Mouse (Mus musculus) CH12.LX (cell line): ENCODE results near the gene Leprot. TPM values are rescaled to one million over a fixed set of nuclear protein-coding genes. Genes with fewer than 3 reads are reported as not detected.

ENCODE experiments used
- DNase-seq: peaks from one replicate; pipeline ENCODE4 v3.0.0-alpha.2; 2013; ENCODE audit errors: extremely low read depth
- H3K27ac ChIP-seq: 2 replicates; pipeline ENCODE4 v1.5.1; 2012; ENCODE audit warnings: low read depth, mild to moderate bottlenecking, control low read depth, moderate library complexity; ENCODE audit not compliant: insufficient read depth
- H3K27me3 ChIP-seq: replicated peaks from 2 replicates; pipeline ENCODE3; 2012; ENCODE audit warnings: inconsistent platforms
- H3K36me3 ChIP-seq, 2 experiments: replicated peaks in 1 of 2; 2 replicates each; pipeline versions ENCODE3 to v1.6.1; 2012; ENCODE audit warnings: inconsistent platforms in 1 of 2, low read length in 1 of 2, mild to moderate bottlenecking in 1 of 2, mixed read lengths in 1 of 2, moderate library complexity in 1 of 2; ENCODE audit not compliant: control insufficient read depth in 1 of 2, insufficient read depth in 1 of 2
- H3K4me1 ChIP-seq, 2 experiments: 2 replicates each; pipeline ENCODE4 v1.6.1; 2012; ENCODE audit warnings: inconsistent platforms in 1 of 2, moderate library complexity in 1 of 2; ENCODE audit not compliant: insufficient read depth in 2 of 2, control insufficient read depth in 1 of 2
- H3K4me2 ChIP-seq: 2 replicates; pipeline ENCODE4 v1.6.1; 2012; ENCODE audit warnings: low read depth, mild to moderate bottlenecking, control low read depth; ENCODE audit not compliant: poor library complexity, insufficient read depth, severe bottlenecking
- H3K4me3 ChIP-seq, 3 experiments: fragments of 150-350 bp in 1 of 3; sonication (generic) in 1 of 3; replicated peaks in 1 of 3; 2 replicates each; pipeline versions ENCODE3 to v1.5.1; 2011 to 2012; ENCODE audit warnings: low read depth in 2 of 3, low read length in 2 of 3, mild to moderate bottlenecking in 2 of 3, moderate library complexity in 2 of 3, control low read depth in 1 of 3, improper control_type of control experiment in 1 of 3, inconsistent platforms in 1 of 3, mixed read lengths in 1 of 3; ENCODE audit not compliant: poor library complexity in 1 of 3
- H3K79me2 ChIP-seq: replicated peaks from 2 replicates; pipeline ENCODE4 v1.6.1; 2012; ENCODE audit warnings: mild to moderate bottlenecking, moderate library complexity; ENCODE audit not compliant: control insufficient read depth, poor library complexity, insufficient read depth, severe bottlenecking; ENCODE audit errors: extremely low read depth
- H3K9ac ChIP-seq: 2 replicates; pipeline ENCODE4 v1.6.1; 2012; ENCODE audit warnings: low read depth, mild to moderate bottlenecking, control low read depth, moderate library complexity; ENCODE audit not compliant: insufficient read depth
- H3K9me3 ChIP-seq: replicated peaks from 2 replicates; pipeline ENCODE3; 2012; ENCODE audit warnings: low read length, inconsistent platforms, mixed read lengths
- BHLHE40 ChIP-seq: IDR thresholded peaks from 2 replicates; pipeline ENCODE4 v1.6.1; 2011; ENCODE audit warnings: mild to moderate bottlenecking, low read depth, low read length, improper control_type of control experiment
- CHD2 ChIP-seq: IDR thresholded peaks from 2 replicates; pipeline ENCODE4 v1.6.1; 2011; ENCODE audit warnings: low read length, improper control_type of control experiment
- E2F4 ChIP-seq: IDR thresholded peaks from 2 replicates; pipeline ENCODE4 v1.6.1; 2011; ENCODE audit warnings: low read depth, low read length, improper control_type of control experiment; ENCODE audit not compliant: insufficient replicate concordance
- ELF1 ChIP-seq: IDR thresholded peaks from 2 replicates; pipeline ENCODE4 v1.6.1; 2014; ENCODE audit warnings: low read depth, mild to moderate bottlenecking, inconsistent platforms, low read length, improper control_type of control experiment
- ETS1 ChIP-seq: conservative IDR thresholded peaks from 2 replicates; pipeline ENCODE4 v1.6.1; 2012; ENCODE audit warnings: low read depth, mild to moderate bottlenecking, inconsistent platforms, low read length, improper control_type of control experiment, moderate library complexity
- JUN ChIP-seq: IDR thresholded peaks from 2 replicates; pipeline ENCODE4 v1.6.1; 2011; ENCODE audit warnings: low read depth, mild to moderate bottlenecking, low read length, improper control_type of control experiment, moderate library complexity; ENCODE audit not compliant: insufficient read depth
- JUND ChIP-seq: conservative IDR thresholded peaks from 2 replicates; pipeline ENCODE4 v1.6.1; 2011; ENCODE audit warnings: low read depth, low read length, improper control_type of control experiment
- MAFK ChIP-seq: IDR thresholded peaks from 2 replicates; pipeline ENCODE4 v1.6.1; 2011; ENCODE audit warnings: low read length, improper control_type of control experiment; ENCODE audit not compliant: insufficient replicate concordance
- MAZ ChIP-seq: IDR thresholded peaks from 2 replicates; pipeline ENCODE4 v1.6.1; 2012; ENCODE audit warnings: low read depth, mild to moderate bottlenecking, inconsistent platforms, low read length, improper control_type of control experiment, moderate library complexity
- MXI1 ChIP-seq: IDR thresholded peaks from 2 replicates; pipeline ENCODE4 v1.6.1; 2011; ENCODE audit warnings: mild to moderate bottlenecking, low read depth, low read length, improper control_type of control experiment
- MYC ChIP-seq: IDR thresholded peaks from 2 replicates; pipeline ENCODE4 v1.6.1; 2011; ENCODE audit warnings: low read depth, mild to moderate bottlenecking, improper control_type of control experiment, low read length
- POLR2A ChIP-seq: IDR thresholded peaks from 2 replicates; pipeline ENCODE4 v1.6.1; 2011; ENCODE audit warnings: low read depth, mild to moderate bottlenecking, improper control_type of control experiment, low read length
- RAD21 ChIP-seq: IDR thresholded peaks from 2 replicates; pipeline ENCODE4 v1.6.1; 2011; ENCODE audit warnings: low read depth, mild to moderate bottlenecking, low read length, improper control_type of control experiment, moderate library complexity
- SIN3A ChIP-seq: IDR thresholded peaks from 2 replicates; pipeline ENCODE4 v1.6.1; 2012; ENCODE audit warnings: low read length, improper control_type of control experiment, inconsistent platforms
- TCF12 ChIP-seq: IDR thresholded peaks from 2 replicates; pipeline ENCODE4 v1.6.1; 2014; ENCODE audit warnings: low read depth, mild to moderate bottlenecking, inconsistent platforms, low read length, improper control_type of control experiment
- UBTF ChIP-seq: IDR thresholded peaks from 2 replicates; pipeline ENCODE4 v1.6.1; 2012; ENCODE audit warnings: low read depth, mild to moderate bottlenecking, inconsistent platforms, low read length, improper control_type of control experiment, moderate library complexity
- ZKSCAN1 ChIP-seq: IDR thresholded peaks from 2 replicates; pipeline ENCODE4 v1.6.1; 2012; ENCODE audit warnings: low read depth, inconsistent platforms, low read length, improper control_type of control experiment, borderline replicate concordance
- ZMIZ1 ChIP-seq: IDR thresholded peaks from 2 replicates; pipeline ENCODE4 v1.6.1; 2012; ENCODE audit warnings: low read depth, mild to moderate bottlenecking, inconsistent platforms, low read length, improper control_type of control experiment
- dilution Hi-C: fragments of 300-500 bp; cut with MboI; formaldehyde crosslinking; loops from 2 replicates; pipeline ENCODE4 v1.14.3; 2020; ENCODE audit warnings: low sequenced_read_pairs; ENCODE audit not compliant: extremely low pct_unique_long_range_greater_than_20kb, extremely low pct_ligation_motif_present
- in situ Hi-C: fragments of 300-500 bp; cut with MboI; formaldehyde crosslinking; loops from 3 replicates; pipeline ENCODE4 v1.14.3; 2019; ENCODE audit warnings: low sequenced_read_pairs, low pct_ligation_motif_present, low pct_unique_long_range_greater_than_20kb, mixed read lengths
- polyA plus RNA-seq: library from polyadenylated mRNA; unstranded; fragments of >175 nt; gene quantifications from 2 replicates; pipeline ENCODE4 v1.2.1, GENCODE M21; 2012; ENCODE audit warnings: low read depth; ENCODE audit not compliant: insufficient read length
- total RNA-seq, 2 experiments: library from RNA; depleted of rRNA; stranded (reverse); fragments of 300-350 nt in 1 of 2; fragments of >200 nt in 1 of 2; gene quantifications; 2 replicates each; pipeline ENCODE4 v1.2.3; 2012 to 2014

The Leprot gene
- total and polyA plus RNA-seq, 3 experiments, result 17.6 to 29.2 (median 24.2) TPM

GRCm38 (mm10) chr4:101655415-101655790 is 7.9 kb downstream of the Leprot start:
- Histone ChIP-seq H3K36me3 (peaks cover 14 to 59% of the 10 kb centered on the region in 2 experiments), H3K9me3 (no peaks in the 10 kb centered on the region), H3K79me2 (no peaks in the 10 kb centered on the region), H3K27me3 (no peaks in the 10 kb centered on the region), H3K27ac (no peak overlapping the region), H3K4me1 (peaks cover 6 to 31% of the 10 kb centered on the region in 2 experiments), H3K4me2 (no peak overlapping the region), H3K9ac (no peak overlapping the region), H3K4me3 (no peak overlapping the region)
- in situ Hi-C loops, result no loop called here
- TF ChIP-seq SIN3A (no peak), ZMIZ1 (no peak), UBTF (no peak), TCF12 (no peak), CHD2 (no peak), ZKSCAN1 (no peak), MXI1 (no peak), POLR2A (no peak), JUND (no peak), MAFK (no peak), MYC (no peak), JUN (no peak), RAD21 (no peak), E2F4 (no peak), ETS1 (no peak), MAZ (no peak)
- no peak for DNase-seq
- dilution Hi-C loops, result no loop called here

GRCm38 (mm10) chr4:101656056-101656455 is 8.5 kb downstream of the Leprot start:
- Histone ChIP-seq H3K36me3 (peaks cover 17 to 65% of the 10 kb centered on the region in 2 experiments), H3K9ac (peak overlapping the region; percentile 13; the same call in 1 of the 2 replicates), H3K9me3 (no peaks in the 10 kb centered on the region), H3K4me2 (peak overlapping the region; percentile 54), H3K27ac (no peak overlapping the region), H3K4me1 (peaks cover 4 to 24% of the 10 kb centered on the region in 2 experiments), H3K4me3 (no peak overlapping the region), H3K79me2 (no peaks in the 10 kb centered on the region), H3K27me3 (no peaks in the 10 kb centered on the region)
- dilution Hi-C loops, result no loop called here
- no peak for DNase-seq
- peak; percentile 29; the same call in 1 of the 2 replicates for TF ChIP-seq ELF1
- no peak for TF ChIP-seq MXI1
- peak; percentile 57; the same call in 1 of the 2 replicates for TF ChIP-seq BHLHE40
- 0 out of 2 replicates have a peak, but pooled peaks have one; percentile 28 for TF ChIP-seq E2F4
- in situ Hi-C loops, result no loop called here
